Mouse (Mus musculus): Measurements from ENCODE around the gene Arih1. TPM values are rescaled to one million over a fixed set of nuclear protein-coding genes. Genes with fewer than 3 reads are reported as not detected.
A peak's percentile ranks its signal among the peaks of the same experiment; 100 is the strongest.

Gene Arih1
- total and polyA plus RNA-seq, 3 experiments: 46.5 to 60.4 (median 48.4) TPM

- Histone ChIP-seq H3K27me3 (ENCODE audit: control insufficient read depth in 1 of 2, insufficient read depth in 2 of 2, low read length in 2 of 2) (no peaks in the 10 kb centered on the region), H3K27ac (ENCODE audit: control insufficient read depth, low read depth, low read length) (no peak overlapping the region), H3K36me3 (ENCODE audit: control insufficient read depth in 1 of 2, insufficient read depth in 2 of 2, low read length in 2 of 2) (peaks cover 0 to 10% of the 10 kb centered on the region in 2 experiments; a peak in 2 of 4 replicates), H3K79me2 (ENCODE audit: control insufficient read depth, insufficient read depth, low read length, poor library complexity) (no peaks in the 10 kb centered on the region), H3K9ac (ENCODE audit: control insufficient read depth, low read depth, low read length, poor library complexity, severe bottlenecking) (no peak overlapping the region), H3K9me3 (replicated peaks; ENCODE audit: insufficient read depth, low read length) (no peaks in the 10 kb centered on the region), H3K4me1 (ENCODE audit: control insufficient read depth in 1 of 2, insufficient read depth in 2 of 2, low read length in 2 of 2) (peaks cover 5 to 8% of the 10 kb centered on the region in 2 experiments), H3K4me3 (ENCODE audit: control insufficient read depth in 1 of 2, insufficient read depth in 1 of 2, low read depth in 2 of 2, low read length in 2 of 2) (no peak overlapping the region)
- DNase-seq (ENCODE audit: low read depth, low spot score): peak; percentile 78
- TF ChIP-seq RAD21 (IDR thresholded peaks at IDR 0.05; ENCODE audit: low read depth, low read length) (peak; percentile 87), ZC3H11A (IDR thresholded peaks at IDR 0.05; ENCODE audit: low read depth, low read length) (peak; percentile 87), CTCF (IDR thresholded peaks at IDR 0.05 in 2 of 3, conservative IDR thresholded peaks at IDR 0.05 in 1 of 3; ENCODE audit: control insufficient read depth in 1 of 3, insufficient read depth in 1 of 3, low read depth in 2 of 3, low read length in 3 of 3, poor library complexity in 1 of 3, severe bottlenecking in 1 of 3) (peak; percentile 52 to 87 (median 83)), SMC3 (IDR thresholded peaks at IDR 0.05; ENCODE audit: low read depth, low read length) (peak; percentile 91), MYC (IDR thresholded peaks at IDR 0.05; ENCODE audit: low read depth, low read length) (no peak)
Observed at GRCm38 (mm10) chr9:59340002-59340401, 146.4 kb downstream of the Arih1 start.

- H3K4me1 ChIP-seq (ENCODE audit: control insufficient read depth in 1 of 2, insufficient read depth in 2 of 2, low read length in 2 of 2): peaks cover 5 to 8% of the 10 kb centered on the region in 2 experiments
- no peak for TF ChIP-seq ZNF384 (IDR thresholded peaks at IDR 0.05; ENCODE audit: low read depth, low read length)
- TF ChIP-seq ZKSCAN1 (IDR thresholded peaks at IDR 0.05; ENCODE audit: low read depth, low read length): no peak
- TF ChIP-seq RCOR1 (IDR thresholded peaks at IDR 0.05; ENCODE audit: low read depth, low read length): no peak
- TF ChIP-seq MEF2A (IDR thresholded peaks at IDR 0.05; ENCODE audit: extremely low read depth, insufficient replicate concordance, low read depth, low read length, poor library complexity, severe bottlenecking): no peak
- TF ChIP-seq TBP (IDR thresholded peaks at IDR 0.05; ENCODE audit: low read depth, low read length): no peak
- no peak for TF ChIP-seq RAD21 (IDR thresholded peaks at IDR 0.05; ENCODE audit: low read depth, low read length)
- TF ChIP-seq MAZ (IDR thresholded peaks at IDR 0.05; ENCODE audit: low read depth, low read length): no peak
- TF ChIP-seq CHD2 (IDR thresholded peaks at IDR 0.05; ENCODE audit: low read length): no peak
- TF ChIP-seq MYC (IDR thresholded peaks at IDR 0.05; ENCODE audit: low read depth, low read length): no peak
- TF ChIP-seq GABPA (IDR thresholded peaks at IDR 0.05; ENCODE audit: low read depth, low read length): no peak
- no peak for TF ChIP-seq CHD1 (IDR thresholded peaks at IDR 0.05; ENCODE audit: low read depth, low read length)
- TF ChIP-seq EP300 (IDR thresholded peaks at IDR 0.05; ENCODE audit: low read depth in 1 of 2, low read length in 2 of 2): no peak
- no peak for TF ChIP-seq MYB (IDR thresholded peaks at IDR 0.05; ENCODE audit: low read depth, low read length)
- TF ChIP-seq NRF1 (IDR thresholded peaks at IDR 0.05; ENCODE audit: insufficient read depth, low read depth, low read length, poor library complexity, severe bottlenecking): no peak
- TF ChIP-seq TCF12 (IDR thresholded peaks at IDR 0.05; ENCODE audit: low read depth, low read length): no peak
- no peak for DNase-seq (ENCODE audit: low read depth, low spot score)
Observed at GRCm38 (mm10) chr9:59339107-59339506, 147.3 kb downstream of the Arih1 start.

More at GRCm38 (mm10) chr9:59339107-59339506, 147.3 kb downstream of the Arih1 start:
- H3K9me3 ChIP-seq (replicated peaks; ENCODE audit: insufficient read depth, low read length): no peaks in the 10 kb centered on the region
- H3K27ac ChIP-seq (ENCODE audit: control insufficient read depth, low read depth, low read length): no peak overlapping the region
- H3K79me2 ChIP-seq (ENCODE audit: control insufficient read depth, insufficient read depth, low read length, poor library complexity): no peaks in the 10 kb centered on the region
- H3K27me3 ChIP-seq (ENCODE audit: control insufficient read depth in 1 of 2, insufficient read depth in 2 of 2, low read length in 2 of 2): no peaks in the 10 kb centered on the region
- no peak overlapping the region for H3K9ac ChIP-seq (ENCODE audit: control insufficient read depth, low read depth, low read length, poor library complexity, severe bottlenecking)
- no peak overlapping the region for H3K4me3 ChIP-seq (ENCODE audit: control insufficient read depth in 1 of 2, insufficient read depth in 1 of 2, low read depth in 2 of 2, low read length in 2 of 2)
- peaks cover 0 to 10% of the 10 kb centered on the region in 2 experiments; a peak in 2 of 4 replicates for H3K36me3 ChIP-seq (ENCODE audit: control insufficient read depth in 1 of 2, insufficient read depth in 2 of 2, low read length in 2 of 2)

Data from MEL (cell line).